Mouse (Mus musculus) brain, adult 10 weeks (tissue): ENCODE results near the gene Uap1l1. TPM values are rescaled to one million over a fixed set of nuclear protein-coding genes. Genes with fewer than 3 reads are reported as not detected.

Experiments used
- polyA plus RNA-seq: library from polyadenylated mRNA; stranded (reverse); fragments of 350-450 nt; fragmentation: Illumina TruSeq; extraction: RNeasy Lipid Tissue Mini Kit (QIAGEN cat#74804); gene quantifications from one replicate; pipeline ENCODE4 v1.2.3, GENCODE M21; 2015; ENCODE audit warnings: low read depth, low replicate concordance

The Uap1l1 gene
- 27.2 TPM for polyA plus RNA-seq

GRCm38 (mm10) chr2:25365091-25365761 is at the start of gene Uap1l1:
Gene Uap1l1 (minus strand): TSS chr2:25365682.

GRCm38 (mm10) chr2:25399051-25399450 is 33.6 kb upstream of the Uap1l1 start, which contains the start of gene Npdc1:
Gene Npdc1 (plus strand): TSS chr2:25399351.

DNA sequence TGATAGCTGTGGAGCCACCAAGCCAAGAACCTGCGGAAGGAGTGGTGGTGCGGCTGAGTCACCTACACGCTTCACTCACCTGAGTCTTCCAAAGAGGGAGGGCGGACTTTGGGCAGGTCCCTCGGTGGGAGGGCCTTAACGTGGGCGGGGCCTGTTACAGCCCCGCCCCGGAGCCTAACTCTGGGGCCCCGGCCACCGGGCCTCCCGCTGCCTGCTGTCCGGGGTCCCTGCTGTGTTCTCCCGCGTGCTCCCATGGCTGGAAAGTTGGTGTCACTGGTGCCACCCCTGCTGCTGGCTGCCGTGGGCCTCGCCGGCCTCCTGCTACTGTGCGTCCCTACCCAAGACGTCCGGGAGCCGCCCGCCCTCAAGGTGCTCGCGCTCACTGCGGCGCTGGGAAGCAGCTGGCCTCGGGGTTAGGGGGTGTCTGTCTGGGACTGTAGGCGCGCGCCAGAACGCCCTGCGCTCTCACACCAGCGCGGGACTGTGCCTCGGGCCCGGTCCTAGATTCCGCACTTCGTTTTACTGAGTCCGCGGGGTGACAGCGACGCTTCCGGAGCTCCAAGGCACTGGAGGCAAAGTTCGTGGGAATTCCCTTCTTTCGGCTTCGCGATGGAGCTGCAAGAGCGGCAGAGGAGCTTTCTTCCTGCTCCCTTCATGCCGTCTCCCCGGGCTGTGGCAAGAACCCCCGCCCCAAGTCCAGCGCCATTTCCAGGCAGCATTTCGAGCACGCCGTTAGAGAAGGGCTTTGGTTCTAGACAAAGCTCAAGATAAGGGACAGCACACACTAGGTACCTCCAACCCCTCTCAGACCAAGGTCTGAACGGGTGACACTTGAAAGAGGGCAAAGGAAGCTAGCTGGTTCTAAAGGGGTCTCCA is 30.5 kb upstream of the Uap1l1 start, which contains the start of gene Entpd2:
Entpd2 (plus strand) TSS at position 154 of the 876 bp plus-strand sequence.

DNA sequence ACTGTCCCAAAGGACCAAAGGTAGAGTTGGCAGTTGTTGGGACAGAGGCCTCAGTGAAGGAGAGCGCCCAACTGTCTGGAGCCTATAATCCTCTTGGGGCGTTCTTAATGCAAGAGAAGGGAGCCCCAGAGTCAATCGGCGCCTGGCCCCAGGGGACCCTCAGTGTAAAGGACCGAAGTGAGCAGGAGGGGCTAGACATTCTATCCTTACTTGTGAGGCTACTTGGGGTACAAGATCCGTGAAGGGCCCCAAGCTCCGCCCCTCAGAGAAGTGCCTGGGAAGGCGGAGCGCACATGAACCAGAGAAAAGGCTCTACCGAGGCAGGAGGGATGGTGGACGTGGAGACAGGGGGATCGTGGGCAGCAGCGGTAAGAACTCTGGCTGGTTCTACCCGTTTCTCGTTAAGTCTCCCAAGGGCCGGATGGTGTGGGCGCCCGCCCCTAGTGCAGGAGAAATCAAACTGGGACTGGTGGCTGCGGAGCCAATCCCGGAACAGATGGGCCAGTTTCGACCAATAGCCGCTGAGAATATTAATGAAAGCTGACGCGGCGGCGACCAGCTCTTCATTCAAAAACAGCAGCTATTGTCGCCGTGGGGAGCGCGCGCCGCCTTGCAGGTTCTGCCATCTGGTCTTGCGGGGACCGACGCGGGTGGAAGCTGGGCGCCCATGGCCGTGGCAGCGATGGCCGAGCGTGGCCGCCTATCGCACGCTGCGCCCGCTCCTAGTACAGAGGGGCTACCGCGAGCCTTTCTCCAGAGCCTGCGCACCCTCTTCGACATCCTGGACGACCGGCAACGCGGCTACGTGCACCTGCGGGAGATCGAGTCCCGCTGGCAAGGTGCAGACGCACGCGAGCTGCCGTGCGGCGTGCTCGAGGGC is 6.5 kb upstream of the Uap1l1 start, which contains the start of gene Sapcd2:
Sapcd2 (plus strand) TSS at position 558 of the 880 bp plus-strand sequence.

DNA sequence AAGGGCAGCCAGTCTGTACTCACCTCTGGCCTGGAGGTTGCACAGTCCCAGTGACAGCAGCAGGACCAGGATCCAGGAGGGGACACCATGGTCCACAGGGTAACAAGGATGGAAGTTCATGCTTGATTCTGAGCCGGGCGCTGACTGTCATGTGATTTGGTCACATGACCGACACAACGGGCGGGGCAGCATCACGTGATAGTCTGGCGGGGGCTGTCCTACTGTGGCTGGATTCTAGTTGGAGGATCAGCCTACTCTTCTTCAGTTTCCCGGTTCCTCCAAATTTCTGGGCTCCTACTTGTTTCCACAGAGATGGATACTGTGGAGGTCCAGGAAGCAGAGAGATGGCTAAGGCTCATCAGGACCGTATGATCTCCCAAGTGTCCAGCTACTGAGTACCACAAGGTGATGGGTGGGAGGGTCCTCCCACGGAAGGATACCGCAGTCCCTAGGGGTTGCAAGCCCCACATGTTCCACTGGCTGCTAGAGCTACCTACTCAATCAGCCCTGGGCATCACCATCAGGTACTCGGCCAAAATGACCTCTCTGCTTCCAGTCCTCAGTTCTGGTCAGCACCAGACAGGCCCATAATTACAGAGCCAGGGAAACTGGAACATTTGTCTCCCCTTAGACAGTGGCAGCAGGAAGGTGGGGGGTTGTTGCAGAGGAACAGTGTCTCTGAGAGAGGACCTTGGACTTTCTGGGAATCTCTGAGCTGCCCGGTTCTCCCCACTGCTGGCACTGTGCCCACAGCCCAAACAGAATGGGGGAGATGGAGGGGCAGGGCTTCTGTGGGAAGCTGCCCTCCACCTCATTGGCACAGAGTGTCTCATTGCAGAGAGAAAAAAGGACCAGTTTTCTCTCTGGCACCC is 9.0 kb downstream of the Uap1l1 start, which contains the start of gene Dpp7:
Dpp7 (minus strand) TSS at position 152 of the 872 bp plus-strand sequence.

GRCm38 (mm10) chr2:25332286-25333160 is 33.0 kb downstream of the Uap1l1 start, which contains the start of gene Man1b1:
Gene Man1b1 (plus strand): TSS chr2:25332338.

GRCm38 (mm10) chr2:25318971-25319773 is 46.3 kb downstream of the Uap1l1 start, which contains the start of gene Grin1:
Gene Grin1 (minus strand): TSS chr2:25319187.

Other genes with a start within 250 kb of the Uap1l1 start
- 13.6 TPM for gene Nrarp, start 184.9 kb downstream of the Uap1l1 start, polyA plus RNA-seq
- 2.9 TPM for gene Tor4a, start 168.8 kb downstream of the Uap1l1 start, polyA plus RNA-seq
- 47.7 TPM for gene Nelfb, start 154.2 kb downstream of the Uap1l1 start, polyA plus RNA-seq
- not detected for gene Stpg3, start 151.0 kb downstream of the Uap1l1 start, polyA plus RNA-seq
- not detected for gene Fam166a, start 146.9 kb downstream of the Uap1l1 start, polyA plus RNA-seq
- gene Tubb4b, start 141.0 kb downstream of the Uap1l1 start, polyA plus RNA-seq, result 563 TPM
- not detected for gene Slc34a3, start 131.3 kb downstream of the Uap1l1 start, polyA plus RNA-seq
- not detected for gene Rnf224, start 128.9 kb downstream of the Uap1l1 start, polyA plus RNA-seq
- 180 TPM for gene Rnf208, start 123.4 kb downstream of the Uap1l1 start, polyA plus RNA-seq
- gene Cysrt1, start 123.2 kb downstream of the Uap1l1 start, polyA plus RNA-seq, result not detected
- gene AL732309.1, start 118.8 kb downstream of the Uap1l1 start, polyA plus RNA-seq, result 6.7 TPM
- 19.6 TPM for gene Tmem203, start 110.2 kb downstream of the Uap1l1 start, polyA plus RNA-seq
- 23.4 TPM for gene Tprn, start 103.1 kb downstream of the Uap1l1 start, polyA plus RNA-seq
- gene Ssna1, start 93.2 kb downstream of the Uap1l1 start, polyA plus RNA-seq, result 92.1 TPM
- 89.9 TPM for gene Anapc2, start 93.2 kb downstream of the Uap1l1 start, polyA plus RNA-seq
- not detected for gene Tmem210, start 77.5 kb downstream of the Uap1l1 start, polyA plus RNA-seq
- not detected for gene Lrrc26, start 75.8 kb downstream of the Uap1l1 start, polyA plus RNA-seq
- 267 TPM for gene Grin1, start 46.5 kb downstream of the Uap1l1 start, polyA plus RNA-seq
- 51.8 TPM for gene Man1b1, start 33.3 kb downstream of the Uap1l1 start, polyA plus RNA-seq
- gene Dpp7, start 9.3 kb downstream of the Uap1l1 start, polyA plus RNA-seq, result 38.1 TPM
- gene Sapcd2, start 6.6 kb upstream of the Uap1l1 start, polyA plus RNA-seq, result 2.5 TPM
- gene Entpd2, start 30.2 kb upstream of the Uap1l1 start, polyA plus RNA-seq, result 11.2 TPM
- gene Npdc1, start 33.7 kb upstream of the Uap1l1 start, polyA plus RNA-seq, result 274 TPM
- 1.1 TPM for gene Fut7, start 57.6 kb upstream of the Uap1l1 start, polyA plus RNA-seq
- 105 TPM for gene Abca2, start 63.0 kb upstream of the Uap1l1 start, polyA plus RNA-seq
- not detected for gene Clic3, start 91.2 kb upstream of the Uap1l1 start, polyA plus RNA-seq
- 96.2 TPM for gene Paxx, start 95.4 kb upstream of the Uap1l1 start, polyA plus RNA-seq
- gene Ptgds, start 104.4 kb upstream of the Uap1l1 start, polyA plus RNA-seq, result 2,295 TPM
- gene Lcn12, start 128.2 kb upstream of the Uap1l1 start, polyA plus RNA-seq, result not detected
- gene Fbxw5, start 135.1 kb upstream of the Uap1l1 start, polyA plus RNA-seq, result 96.2 TPM
- 1.9 TPM for gene C8g, start 136.0 kb upstream of the Uap1l1 start, polyA plus RNA-seq
- gene Traf2, start 181.3 kb upstream of the Uap1l1 start, polyA plus RNA-seq, result 10.6 TPM
- 365 TPM for gene Edf1, start 192.2 kb upstream of the Uap1l1 start, polyA plus RNA-seq
- gene Mamdc4, start 209.2 kb upstream of the Uap1l1 start, polyA plus RNA-seq, result 0.95 TPM
- 94.8 TPM for gene Phpt1, start 209.5 kb upstream of the Uap1l1 start, polyA plus RNA-seq
- 44.4 TPM for gene Ajm1, start 216.1 kb upstream of the Uap1l1 start, polyA plus RNA-seq
- gene Rabl6, start 242.8 kb upstream of the Uap1l1 start, polyA plus RNA-seq, result 145 TPM